Mouse (Mus musculus): Measurements from ENCODE around the gene Polr2f.
A peak's percentile ranks its signal among the peaks of the same experiment; 100 is the strongest.

Polr2f gene

GRCm38 (mm10) chr15:79140866-79141565 lies at the start of gene Polr2f, which contains the start of gene 1700088E04Rik:
TSS of gene Polr2f (plus strand) at chr15:79141009.
TSS of gene 1700088E04Rik (minus strand) at chr15:79141253.
- peak; percentile 89 for DNase-seq (ENCODE audit: low spot score)

- DNase-seq (ENCODE audit: low spot score): no peak
These were observed 48.5 kb upstream of the Polr2f start for GRCm38 (mm10) chr15:79092284-79092683.

GRCm38 (mm10) chr15:79093083-79093839 lies 47.5 kb upstream of the Polr2f start:
- DNase-seq (ENCODE audit: low spot score): no peak

GRCm38 (mm10) chr15:79095483-79095882 lies 45.3 kb upstream of the Polr2f start:
- no peak for DNase-seq (ENCODE audit: low spot score)

DNA sequence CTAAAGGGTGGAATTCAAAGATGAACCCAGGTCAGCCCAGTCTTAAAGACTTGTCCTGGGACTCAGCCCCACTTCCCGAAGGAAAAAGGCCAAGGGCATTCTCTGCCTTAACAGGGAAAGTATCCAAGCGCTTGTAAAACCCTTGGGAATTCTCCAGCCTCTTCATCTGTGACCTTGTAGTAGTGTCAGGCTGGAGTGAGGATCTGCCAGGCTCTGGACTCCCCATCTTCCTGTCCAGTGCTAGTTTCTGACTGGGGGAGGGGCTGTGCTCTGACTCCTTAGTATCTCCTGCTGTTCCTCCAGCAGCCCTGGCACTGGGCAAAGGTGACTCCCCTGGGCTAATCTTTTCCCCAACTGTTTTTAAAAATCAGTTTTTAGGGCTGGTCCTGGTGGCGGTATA lies 44.3 kb upstream of the Polr2f start:
- no peak for DNase-seq (ENCODE audit: low spot score)

DNA sequence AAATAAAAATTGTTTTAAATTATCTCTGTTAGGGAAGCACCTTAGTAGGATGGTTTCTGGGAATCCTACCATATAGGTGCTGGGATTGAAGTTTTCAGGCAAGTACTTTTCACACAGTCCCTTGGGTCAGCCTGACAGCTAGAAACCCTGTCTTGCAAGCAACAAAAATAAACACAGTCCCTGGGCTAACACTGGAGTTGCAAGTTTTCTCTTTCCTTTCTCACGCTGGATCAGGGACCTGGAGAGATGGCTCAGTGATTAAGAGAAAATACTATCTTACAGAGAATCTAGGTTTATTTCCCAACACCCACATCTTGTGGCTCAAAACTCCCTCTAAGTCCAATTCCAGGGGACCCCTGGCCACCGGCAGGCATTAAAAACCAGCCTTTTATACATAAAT lies 43.7 kb upstream of the Polr2f start:
- no peak for DNase-seq (ENCODE audit: low spot score)

DNA sequence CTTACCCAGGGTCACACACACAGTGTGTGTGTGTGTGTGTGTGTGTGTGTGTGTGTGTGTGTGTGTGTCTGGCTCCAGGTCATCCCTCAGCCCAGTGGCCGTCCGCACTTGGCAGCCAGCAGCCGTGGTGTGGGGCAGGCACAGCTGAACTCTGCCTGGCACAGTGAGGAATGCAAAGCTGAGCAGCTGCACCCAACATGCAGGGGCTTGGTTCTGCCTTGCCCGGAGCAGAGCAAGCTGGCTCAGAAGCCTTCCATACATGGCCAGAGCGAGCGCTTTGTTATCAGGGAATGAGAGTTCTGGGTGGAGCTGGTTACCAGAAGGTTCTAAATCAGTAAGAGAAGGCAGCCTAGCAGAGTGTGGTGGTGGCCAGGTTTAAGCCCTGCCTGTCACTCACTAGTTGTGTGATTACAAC lies 43.2 kb upstream of the Polr2f start:
- no peak for DNase-seq (ENCODE audit: low spot score)

- DNase-seq (ENCODE audit: low spot score): no peak
These were observed 42.6 kb upstream of the Polr2f start for GRCm38 (mm10) chr15:79098220-79098619.

GRCm38 (mm10) chr15:79098868-79099267 lies 41.9 kb upstream of the Polr2f start:
- no peak for DNase-seq (ENCODE audit: low spot score)

GRCm38 (mm10) chr15:79099456-79099855 lies 41.4 kb upstream of the Polr2f start:
- DNase-seq (ENCODE audit: low spot score): no peak

DNA sequence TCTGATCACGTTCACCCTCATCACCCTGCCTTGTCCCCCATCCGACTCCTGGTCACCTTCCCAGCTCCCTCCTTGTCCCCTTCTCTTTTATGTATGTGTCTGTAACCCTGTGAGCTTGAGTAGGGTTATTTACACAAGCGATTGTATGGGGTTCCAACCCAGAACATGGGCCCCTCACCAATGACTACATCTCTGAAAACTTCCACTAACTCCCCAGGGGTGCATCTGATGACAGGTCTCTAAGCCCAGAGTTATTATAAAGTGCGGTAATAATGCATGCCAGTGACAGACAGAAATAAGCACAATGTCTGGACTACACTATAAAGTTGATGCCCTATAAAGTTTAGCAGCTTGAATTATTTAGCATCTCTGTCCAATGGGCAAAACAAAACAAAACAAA lies 40.4 kb upstream of the Polr2f start:
- no peak for DNase-seq (ENCODE audit: low spot score)

DNA sequence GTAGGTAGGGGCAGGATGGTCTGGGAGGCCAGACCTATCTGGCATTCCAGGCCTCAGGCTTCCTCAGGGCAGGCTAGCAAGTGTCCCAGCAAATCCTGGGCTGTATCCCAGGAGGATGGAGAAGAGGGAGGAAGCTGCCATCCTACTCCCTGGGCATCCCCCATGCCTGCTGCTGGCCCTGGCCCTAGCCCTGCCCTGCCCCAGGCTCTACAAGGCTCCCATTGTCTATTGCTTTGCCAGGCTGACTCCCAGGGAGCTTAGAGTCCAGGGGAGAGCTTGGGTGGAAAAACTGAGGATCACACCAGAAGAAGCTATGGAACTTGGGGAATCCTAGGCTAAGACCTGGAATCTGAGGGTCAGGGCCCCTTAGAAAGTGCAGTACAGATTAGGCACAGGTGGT lies 39.3 kb upstream of the Polr2f start:
- no peak for DNase-seq (ENCODE audit: low spot score)

DNA sequence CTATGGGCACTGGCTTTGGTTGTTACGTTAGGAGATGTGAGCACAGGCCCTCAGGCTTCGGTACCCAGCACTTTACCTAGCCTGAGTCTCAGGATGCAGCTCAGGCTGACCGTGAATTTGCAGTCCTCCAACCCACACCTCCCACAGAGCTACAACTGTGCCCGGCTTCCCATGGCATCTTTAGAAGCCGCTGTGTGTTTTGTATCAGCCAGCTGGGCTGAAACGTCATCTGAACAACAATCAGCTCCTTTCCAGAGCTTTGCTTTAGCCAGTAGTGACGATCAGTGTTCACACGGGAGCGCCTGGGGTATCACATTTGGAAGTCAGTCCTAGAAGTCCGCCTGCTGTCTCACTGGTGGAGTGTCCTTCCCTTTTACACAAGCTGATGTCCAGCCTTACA lies 37.5 kb upstream of the Polr2f start:
- DNase-seq (ENCODE audit: low spot score): no peak

GRCm38 (mm10) chr15:79105804-79106203 lies 35.0 kb upstream of the Polr2f start:
- no peak for DNase-seq (ENCODE audit: low spot score)

DNA sequence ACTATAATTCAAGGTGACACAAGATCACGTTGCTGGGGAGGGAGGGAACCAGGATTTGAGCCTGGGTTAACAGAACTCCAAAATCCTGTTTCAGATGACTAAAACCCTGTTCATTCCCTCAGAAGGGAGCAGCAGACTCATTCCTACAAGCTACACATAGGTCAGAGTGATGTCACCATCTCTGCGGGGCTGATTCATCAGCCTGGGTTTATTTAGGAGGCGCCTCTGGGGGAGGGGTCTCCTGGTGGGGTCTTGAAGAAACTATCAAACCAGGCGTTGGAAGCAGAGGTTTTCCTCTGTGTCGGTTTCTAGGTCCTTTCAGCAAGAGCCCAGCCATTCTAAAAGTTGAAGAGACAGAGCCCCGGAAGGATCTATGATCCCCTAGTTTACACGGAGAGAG lies 32.8 kb upstream of the Polr2f start:
- no peak for DNase-seq (ENCODE audit: low spot score)

- peak; percentile 39 for DNase-seq (ENCODE audit: low spot score)
These were observed 32.1 kb upstream of the Polr2f start, which contains the start of gene Micall1 for GRCm38 (mm10) chr15:79108421-79109320. TSS of gene Micall1 (plus strand) at chr15:79108898.

DNA sequence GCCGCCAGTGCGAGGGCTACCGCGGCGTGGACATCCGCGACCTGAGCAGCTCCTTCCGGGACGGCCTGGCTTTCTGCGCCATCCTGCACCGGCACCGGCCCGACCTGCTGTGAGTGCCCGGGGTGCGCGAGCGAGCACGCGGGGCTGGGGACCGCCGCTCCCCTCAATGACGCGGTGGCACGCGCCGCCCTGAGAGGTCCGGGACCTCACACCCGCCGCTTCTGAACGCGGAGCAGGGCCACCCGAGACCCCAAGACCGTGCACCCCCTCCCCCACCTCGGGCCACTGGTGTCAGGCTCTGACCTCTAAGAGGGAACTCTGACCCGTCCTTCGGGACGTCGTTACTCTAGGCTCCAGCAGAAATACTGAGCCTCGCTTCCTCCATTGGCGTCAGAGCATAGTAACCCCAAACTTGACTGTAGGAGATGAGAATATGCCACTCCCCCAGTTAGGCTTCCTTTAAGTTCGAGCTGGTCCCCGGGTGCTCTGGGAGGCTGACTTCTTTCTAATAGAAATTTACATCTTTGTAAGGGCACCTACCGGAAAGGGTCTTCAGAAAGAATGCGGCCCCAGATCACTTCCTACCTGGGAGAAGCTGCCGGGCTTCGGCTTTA lies 31.4 kb upstream of the Polr2f start:
- DNase-seq (ENCODE audit: low spot score): no peak

GRCm38 (mm10) chr15:79110031-79110430 lies 30.8 kb upstream of the Polr2f start:
- DNase-seq (ENCODE audit: low spot score): no peak

GRCm38 (mm10) chr15:79110528-79110927 lies 30.3 kb upstream of the Polr2f start:
- no peak for DNase-seq (ENCODE audit: low spot score)

GRCm38 (mm10) chr15:79111774-79112173 lies 29.0 kb upstream of the Polr2f start:
- DNase-seq (ENCODE audit: low spot score): no peak

GRCm38 (mm10) chr15:79115276-79115675 lies 25.5 kb upstream of the Polr2f start:
- no peak for DNase-seq (ENCODE audit: low spot score)

- no peak for DNase-seq (ENCODE audit: low spot score)
These were observed 21.3 kb upstream of the Polr2f start for GRCm38 (mm10) chr15:79119491-79119890.
